Mouse (Mus musculus) kidney, postnatal 0 days (tissue): ENCODE data around the gene Cd72. TPM values are rescaled to one million over a fixed set of nuclear protein-coding genes. Genes with fewer than 3 reads are reported as not detected.
A peak's percentile ranks its signal among the peaks of the same experiment; 100 is the strongest.

ENCODE experiments used
- ATAC-seq: fragments of 200-750 bp; cut with Nextera tagmentation; replicated peaks from 2 replicates; pipeline ENCODE4 v1.8.0; 2017; ENCODE audit warnings: low read depth, moderate number of reproducible peaks, moderate TSS enrichment, moderate library complexity; ENCODE audit not compliant: low FRiP score
- DNase-seq: peaks from one replicate; pipeline ENCODE4 v3.0.0-alpha.2; 2016; ENCODE audit warnings: low spot score
- H3K27ac ChIP-seq: fragments of 300-500 bp; sonication (generic); 2 replicates; pipeline ENCODE4 v1.5.1; 2014; ENCODE audit warnings: mild to moderate bottlenecking
- H3K27me3 ChIP-seq: fragments of 300-500 bp; sonication (generic); 2 replicates; pipeline ENCODE4 v1.6.1; 2014; ENCODE audit warnings: low read length, mixed read lengths; ENCODE audit not compliant: insufficient read depth
- H3K36me3 ChIP-seq: fragments of 300-500 bp; sonication (generic); 2 replicates; pipeline ENCODE4 v1.6.1; 2014; ENCODE audit warnings: low read length, mixed read lengths; ENCODE audit not compliant: insufficient read depth
- H3K4me1 ChIP-seq: fragments of 300-500 bp; sonication (generic); replicated peaks from 2 replicates; pipeline ENCODE4 v1.6.1; 2014; ENCODE audit warnings: antibody characterized with exemption, low read length, mixed read lengths; ENCODE audit not compliant: insufficient read depth
- H3K4me2 ChIP-seq: fragments of 300-500 bp; sonication (generic); 2 replicates; pipeline ENCODE4 v1.6.1; 2014; ENCODE audit warnings: mild to moderate bottlenecking, low read length, moderate library complexity, mixed read lengths
- H3K4me3 ChIP-seq: fragments of 300-500 bp; sonication (generic); replicated peaks from 2 replicates; pipeline ENCODE4 v1.5.1; 2014; ENCODE audit warnings: low read depth, low read length
- H3K9ac ChIP-seq: fragments of 300-500 bp; sonication (generic); 2 replicates; pipeline ENCODE4 v1.6.1; 2014; ENCODE audit warnings: low read depth, low read length
- H3K9me3 ChIP-seq: fragments of 300-500 bp; sonication (generic); replicated peaks from 2 replicates; pipeline ENCODE4 v1.6.1; 2016; ENCODE audit warnings: low read length, inconsistent platforms, mixed read lengths
- CTCF ChIP-seq: IDR thresholded peaks from 2 replicates; pipeline ENCODE4 v1.5.1; 2016; ENCODE audit warnings: antibody characterized with exemption, low read depth, mild to moderate bottlenecking, moderate library complexity
- WGBS: fragments of 180-500 bp; shearing (Covaris S2); extraction: QIAGEN DNeasy Blood & Tissue Kit; methylation state at CpG from one replicate; pipeline ENCODE4 v1.1.7; 2014; 5-methylcytosine and 5-hydroxymethylcytosine counted together
- polyA plus RNA-seq: library from polyadenylated mRNA; unstranded; fragments of >200 nt; fragmentation: Nextera tagmentation; extraction: Ambion mirVana; gene quantifications from 2 replicates; pipeline ENCODE4 v1.2.1, GENCODE M21; 2015

Cd72 gene
- polyA plus RNA-seq, 1 experiment from 2014 or later: 5.0 TPM

DNA sequence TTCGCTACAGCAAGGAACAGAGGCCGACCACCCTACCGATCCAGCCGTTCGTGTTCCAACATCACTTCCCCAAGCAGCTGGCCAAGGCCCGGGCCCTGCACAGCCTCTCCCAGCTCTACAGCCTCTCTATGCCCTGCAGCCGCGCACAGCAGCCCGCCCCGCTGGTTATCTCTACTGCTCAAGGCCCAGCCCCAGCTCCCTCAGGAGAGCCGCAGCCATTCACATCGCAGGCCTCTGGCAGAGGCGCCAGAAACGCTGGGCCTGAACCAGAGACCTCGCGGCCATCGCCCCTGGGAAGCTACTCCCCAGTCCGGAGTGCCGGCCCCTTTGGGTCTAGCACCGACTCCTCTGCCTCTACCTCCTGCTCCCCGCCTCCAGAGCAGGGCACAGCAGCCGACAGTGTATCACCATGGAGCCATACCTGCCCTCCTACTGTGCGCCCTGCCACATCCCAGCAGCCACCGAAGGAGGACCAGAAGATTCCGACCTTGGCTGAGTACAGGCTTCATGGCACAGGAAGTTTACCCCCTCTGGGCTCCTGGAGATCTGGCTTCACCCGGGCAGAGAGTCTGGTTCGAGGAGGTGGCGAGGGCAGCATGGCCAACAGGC is 32.7 kb downstream of the Cd72 start:
- no peaks in the 10 kb centered on the region for H3K27me3 ChIP-seq
- no peak overlapping the region for H3K27ac ChIP-seq
- TF ChIP-seq CTCF: no peak
- 83% methylated on average over 28 of the region's 28 CpGs for WGBS
- no peak overlapping the region for H3K4me2 ChIP-seq
- H3K4me1 ChIP-seq: peaks cover 31% of the 10 kb centered on the region
- no peak overlapping the region for H3K4me3 ChIP-seq
- peaks cover 41% of the 10 kb centered on the region for H3K36me3 ChIP-seq
- H3K9me3 ChIP-seq: no peaks in the 10 kb centered on the region
- ATAC-seq (no peak), DNase-seq (no peak)
- no peak overlapping the region for H3K9ac ChIP-seq

DNA sequence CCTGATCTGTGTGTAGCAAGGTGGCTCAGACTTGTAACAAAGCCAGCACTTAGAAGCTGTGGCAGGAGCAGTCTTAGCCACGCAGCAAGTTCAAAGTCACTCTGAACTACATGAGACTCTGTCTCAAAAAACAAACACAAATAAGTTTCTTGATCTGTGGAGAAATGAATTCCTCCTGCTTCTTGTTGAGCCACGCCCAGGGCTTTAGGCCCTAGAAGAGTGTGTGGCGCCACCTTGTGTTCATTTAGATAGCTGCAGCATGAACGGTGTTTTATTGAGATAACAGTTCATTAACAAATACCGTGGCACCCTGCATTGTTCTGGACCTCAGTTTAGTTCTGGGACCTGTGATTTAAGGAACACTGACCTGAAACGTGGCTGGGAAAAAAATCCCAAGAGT is 34.1 kb downstream of the Cd72 start:
- H3K4me1 ChIP-seq: peaks cover 36% of the 10 kb centered on the region
- H3K4me3 ChIP-seq: no peak overlapping the region
- no peaks in the 10 kb centered on the region for H3K27me3 ChIP-seq
- H3K4me2 ChIP-seq: no peak overlapping the region
- no peak overlapping the region for H3K9ac ChIP-seq
- peak; percentile 97 for TF ChIP-seq CTCF
- H3K9me3 ChIP-seq: no peaks in the 10 kb centered on the region
- DNase-seq: peak; percentile 94
- H3K36me3 ChIP-seq: peaks cover 46% of the 10 kb centered on the region
- H3K27ac ChIP-seq: peak overlapping the region; percentile 38; the same call in 1 of the 2 replicates
- 2% methylated on average over 6 of the region's 6 CpGs for WGBS
- ATAC-seq: 0 out of 2 replicates have a peak, but pooled peaks have one; percentile 0

DNA sequence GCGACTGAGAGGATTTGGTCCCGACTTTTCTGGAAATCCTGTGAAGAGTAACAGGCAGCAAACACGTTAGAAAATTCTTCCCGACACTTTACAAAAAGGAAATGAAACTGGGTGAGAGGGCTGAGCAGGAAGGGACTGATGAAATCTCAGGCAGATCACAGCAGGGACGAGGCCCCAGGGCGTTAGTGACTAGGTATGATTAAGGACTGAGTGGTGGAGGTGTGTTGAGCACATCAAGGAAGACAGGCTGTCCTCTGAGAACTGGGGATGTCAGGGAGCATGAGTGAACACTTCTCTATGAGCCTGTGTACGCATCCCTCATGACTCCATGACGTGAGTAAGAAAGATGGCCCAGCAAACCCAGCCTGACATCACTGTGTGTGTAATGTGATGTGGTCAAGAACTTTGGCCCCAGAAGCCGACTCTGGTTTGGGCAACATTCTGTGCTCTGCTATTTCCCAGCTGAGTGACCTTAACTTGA is 34.6 kb downstream of the Cd72 start:
- ATAC-seq: no peak

DNA sequence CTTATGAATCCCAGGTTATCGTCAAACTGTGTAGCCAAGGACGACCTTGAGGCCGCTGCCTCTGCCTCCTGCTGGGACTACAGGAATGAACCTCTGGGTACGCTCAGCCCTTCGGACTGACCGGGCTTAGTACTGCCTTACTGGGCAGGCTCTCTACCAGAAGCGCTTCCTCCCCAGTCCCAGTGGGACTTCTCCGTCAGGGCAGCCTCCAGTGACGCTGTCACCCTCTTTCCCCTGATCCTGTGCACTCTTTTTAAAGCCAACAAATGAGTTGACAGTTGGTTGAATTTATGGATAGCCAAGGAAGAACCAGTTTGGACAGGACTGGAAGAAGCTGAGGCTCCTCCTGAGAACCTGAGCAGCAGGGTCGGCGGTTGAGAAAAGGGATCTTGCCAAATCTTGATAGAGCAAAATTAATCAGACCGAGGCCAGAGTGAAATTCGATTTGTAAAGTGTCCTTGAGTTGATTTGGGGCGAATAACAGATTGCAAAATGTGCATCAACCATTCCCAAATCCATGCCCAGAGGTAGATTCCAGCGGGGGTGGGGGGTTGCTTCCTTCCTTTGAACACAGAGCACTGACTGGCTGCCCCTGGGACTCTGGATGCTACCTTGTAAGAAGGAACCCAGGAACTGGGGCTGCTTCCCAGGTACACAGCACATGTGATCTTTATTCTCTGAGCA is 35.3 kb downstream of the Cd72 start:
- peaks cover 44% of the 10 kb centered on the region for H3K36me3 ChIP-seq
- 44% methylated on average over 15 of the region's 15 CpGs for WGBS
- ATAC-seq: no peak

More for the DNA sequence above, 34.6 kb downstream of the Cd72 start:
- H3K4me2 ChIP-seq: no peak overlapping the region
- WGBS: 43% methylated on average over 9 of the region's 9 CpGs
- no peak overlapping the region for H3K4me3 ChIP-seq
- no peaks in the 10 kb centered on the region for H3K9me3 ChIP-seq
- H3K27me3 ChIP-seq: no peaks in the 10 kb centered on the region
- peaks cover 51% of the 10 kb centered on the region for H3K36me3 ChIP-seq
- no peak for DNase-seq
- peak overlapping the region; percentile 38; the same call in 1 of the 2 replicates for H3K27ac ChIP-seq
- no peak overlapping the region for H3K9ac ChIP-seq
- peaks cover 36% of the 10 kb centered on the region for H3K4me1 ChIP-seq
- TF ChIP-seq CTCF: no peak

DNA sequence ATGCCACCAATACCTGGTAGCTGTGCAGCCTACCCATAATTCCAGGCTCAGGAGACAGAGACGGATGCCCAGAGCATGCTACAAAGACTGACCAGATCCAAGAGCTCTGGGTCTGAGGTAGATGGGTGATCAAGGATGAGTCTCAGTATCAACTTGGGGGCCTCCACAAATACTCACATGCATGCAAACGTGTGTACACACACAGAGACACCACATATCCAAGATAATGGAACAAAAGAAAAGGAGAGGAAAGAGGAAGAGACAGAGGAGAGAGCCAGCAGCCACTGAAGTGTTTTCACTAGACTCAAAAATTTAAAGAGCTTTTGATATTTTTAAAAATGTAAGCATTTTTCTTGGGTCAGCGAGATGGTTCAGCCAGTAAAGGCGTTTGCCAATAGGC is 36.0 kb downstream of the Cd72 start:
- peak overlapping the region; percentile 10; the same call in 1 of the 2 replicates for H3K4me2 ChIP-seq
- WGBS: 65% methylated on average over 4 of the region's 4 CpGs
- no peak for ATAC-seq
- H3K27me3 ChIP-seq: no peaks in the 10 kb centered on the region
- no peak for TF ChIP-seq CTCF
- no peak for DNase-seq
- H3K9me3 ChIP-seq: no peaks in the 10 kb centered on the region
- H3K27ac ChIP-seq: peak overlapping the region; percentile 79
- H3K9ac ChIP-seq: no peak overlapping the region
- peaks cover 36% of the 10 kb centered on the region for H3K4me1 ChIP-seq
- no peak overlapping the region for H3K4me3 ChIP-seq
- H3K36me3 ChIP-seq: peaks cover 39% of the 10 kb centered on the region

More for the DNA sequence above, 35.3 kb downstream of the Cd72 start:
- Histone ChIP-seq H3K9me3 (no peaks in the 10 kb centered on the region), H3K4me1 (peaks cover 36% of the 10 kb centered on the region), H3K27ac (peak overlapping the region; percentile 38; the same call in 1 of the 2 replicates), H3K27me3 (no peaks in the 10 kb centered on the region), H3K4me3 (no peak overlapping the region), H3K4me2 (peak overlapping the region; percentile 10; the same call in 1 of the 2 replicates), H3K9ac (no peak overlapping the region)
- TF ChIP-seq CTCF: no peak; the same call in 1 of the 2 replicates
- peak; percentile 67 for DNase-seq

DNA sequence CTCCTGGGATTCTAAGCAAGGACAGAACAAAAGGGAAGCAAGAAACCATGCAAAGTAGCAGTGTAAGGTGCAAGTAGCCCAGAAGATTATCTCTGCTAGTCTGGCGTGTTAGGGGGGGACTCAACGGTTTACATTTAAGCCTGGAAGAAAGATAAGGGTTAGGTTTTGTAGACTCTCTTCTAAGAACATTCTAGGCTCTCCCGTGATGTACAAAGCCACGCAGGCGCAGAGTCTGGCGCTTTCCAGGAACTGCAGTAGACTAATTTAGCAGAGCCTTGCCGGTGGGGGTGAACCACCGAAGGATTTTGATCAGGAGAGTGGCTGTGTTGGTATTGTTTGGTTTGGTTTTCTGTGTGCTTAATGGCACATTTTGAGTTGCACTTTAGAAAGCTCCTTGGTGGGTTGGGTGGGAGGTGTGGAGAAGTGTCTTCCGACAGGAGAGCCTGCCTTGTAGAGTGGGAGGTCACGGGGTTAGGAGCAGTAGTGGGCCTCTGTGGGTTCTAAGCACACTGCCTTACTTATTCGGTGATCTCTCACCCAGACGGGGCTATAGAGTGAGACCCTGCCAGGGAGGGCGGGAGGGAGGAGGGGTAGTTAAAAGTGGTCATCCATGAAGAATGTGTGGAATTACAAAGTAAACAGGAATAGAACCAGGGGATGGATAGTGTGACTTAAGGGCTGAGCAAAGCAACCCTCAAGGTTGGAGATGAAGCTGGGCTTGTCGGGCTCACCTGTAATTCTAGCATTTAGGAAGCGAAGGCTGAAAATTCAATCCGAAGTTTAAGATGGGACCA is 37.0 kb downstream of the Cd72 start:
- ATAC-seq: peak; percentile 67
- 41% methylated on average over 16 of the region's 16 CpGs for WGBS
- no peak overlapping the region for H3K4me3 ChIP-seq
- no peak overlapping the region for H3K4me2 ChIP-seq
- H3K27me3 ChIP-seq: no peaks in the 10 kb centered on the region
- peaks cover 32% of the 10 kb centered on the region for H3K36me3 ChIP-seq
- no peak overlapping the region for H3K9ac ChIP-seq
- H3K9me3 ChIP-seq: no peaks in the 10 kb centered on the region
- TF ChIP-seq CTCF: no peak
- H3K4me1 ChIP-seq: peaks cover 36% of the 10 kb centered on the region
- H3K27ac ChIP-seq: peak overlapping the region; percentile 79
- peak; percentile 85 for DNase-seq
